ENCODE assay signal across 17 mouse cellular contexts in the genomic region with DNA sequence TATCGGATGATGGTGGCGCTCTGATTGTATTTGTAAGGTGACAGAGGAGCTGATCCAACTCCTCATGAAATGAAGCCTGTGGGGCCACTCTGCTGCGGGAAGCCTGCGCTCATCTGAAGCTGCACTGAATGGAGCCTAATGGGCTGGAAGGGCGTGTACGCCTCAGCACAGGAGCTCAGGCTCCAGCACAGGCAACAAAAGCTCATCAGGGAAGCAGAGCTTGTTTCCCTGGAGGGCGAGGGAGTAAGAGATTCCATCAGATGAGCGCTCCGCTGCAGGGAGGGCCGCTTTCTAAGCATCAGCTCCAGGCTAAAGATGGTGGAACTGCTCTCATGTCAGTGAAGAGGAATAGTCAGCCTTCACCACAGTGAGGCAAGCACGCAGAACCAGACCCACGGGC. TPM values are rescaled to one million over a fixed set of nuclear protein-coding genes. Genes with fewer than 3 reads are reported as not detected.
DNase-seq lines count a peak whose midpoint lies in the region; ATAC-seq lines count a peak whose summit lies in the region.
"Had no signal": no experiment of that assay in that cellular context is flagged by ENCODE, and none has a peak within 500 bp of the region (broad histone marks: within the 10 kb centered on the region; RNA-seq: fewer than 3 reads in every experiment).

No protein-coding gene starts in this region.

- no peak overlapping the region for H3K9ac ChIP-seq in forebrain, embryonic 15.5 days (replicated peaks)
- no peak overlapping the region for H3K9ac ChIP-seq in midbrain, embryonic 15.5 days
- H3K9ac ChIP-seq: liver, embryonic 12.5 days had no signal

- H3K27me3 ChIP-seq in heart, embryonic 10.5 days (ENCODE audit: insufficient read depth, poor library complexity, severe bottlenecking): no peaks in the 10 kb centered on the region
- no peaks in the 10 kb centered on the region for H3K27me3 ChIP-seq in forebrain, embryonic 15.5 days
- no peaks in the 10 kb centered on the region for H3K27me3 ChIP-seq in midbrain, embryonic 15.5 days (replicated peaks)
- H3K27me3 ChIP-seq: liver, embryonic 12.5 days had no signal

- intact Hi-C loops in heart, postnatal 14 days (cut with DNase I): loop anchor here (10.0 kb wide), 1 partner anchor 207 kb away; no protein-coding TSS in a partner anchor

- H3K36me3 ChIP-seq in heart, embryonic 10.5 days: peaks cover 75% of the 10 kb centered on the region
- H3K36me3 ChIP-seq in forebrain, embryonic 15.5 days: peaks cover 65% of the 10 kb centered on the region
- H3K36me3 ChIP-seq in midbrain, embryonic 15.5 days (replicated peaks): peaks cover 37% of the 10 kb centered on the region

- 0 out of 2 replicates have a peak, but pooled peaks have one; percentile 29 for ATAC-seq in forebrain, embryonic 15.5 days (replicated peaks)
- ATAC-seq in midbrain, embryonic 15.5 days (replicated peaks): no peak
- ATAC-seq: liver, embryonic 12.5 days had no signal

- peak overlapping the region; percentile 64 for H3K27ac ChIP-seq in heart, embryonic 10.5 days
- 0 out of 2 replicates have a peak overlapping the region, but pooled peaks have one; percentile 31 for H3K27ac ChIP-seq in forebrain, embryonic 15.5 days (replicated peaks)
- 0 out of 2 replicates have a peak overlapping the region, but pooled peaks have one; percentile 18 for H3K27ac ChIP-seq in midbrain, embryonic 15.5 days
- H3K27ac ChIP-seq: liver, embryonic 12.5 days had no signal

- H3K4me1 ChIP-seq in heart, embryonic 10.5 days: peaks cover 6% of the 10 kb centered on the region
- no peaks in the 10 kb centered on the region for H3K4me1 ChIP-seq in forebrain, embryonic 15.5 days
- no peaks in the 10 kb centered on the region for H3K4me1 ChIP-seq in midbrain, embryonic 15.5 days
- H3K4me1 ChIP-seq: liver, embryonic 12.5 days had no signal

- no peaks in the 10 kb centered on the region for H3K9me3 ChIP-seq in heart, embryonic 10.5 days
- no peaks in the 10 kb centered on the region for H3K9me3 ChIP-seq in forebrain, embryonic 15.5 days
- no peaks in the 10 kb centered on the region for H3K9me3 ChIP-seq in midbrain, embryonic 15.5 days
- H3K9me3 ChIP-seq: liver, embryonic 12.5 days had no signal

- WGBS in heart, embryonic 10.5 days: 57% methylated on average over 12 of the region's 12 CpGs
- 13% methylated on average over 12 of the region's 12 CpGs for WGBS in forebrain, embryonic 15.5 days
- WGBS in midbrain, embryonic 15.5 days: 17% methylated on average over 12 of the region's 12 CpGs

- DNase-seq in heart, embryonic 10.5 days (ENCODE audit: low spot score): no peak
- DNase-seq in heart, postnatal 14 days: no peak
- DNase-seq in R1 (ENCODE audit: low read depth, low spot score): peak; percentile 81
- no peak for DNase-seq in adrenal gland, postnatal 4 days (ENCODE audit: low spot score in 2 of 2)
- no peak for DNase-seq in urinary bladder, postnatal 4 days (ENCODE audit: low spot score in 2 of 2)
- no peak for DNase-seq in cerebellum, postnatal 4 days (ENCODE audit: low spot score in 2 of 2)
- DNase-seq: adrenal gland, adult 8-10 months; B cell, adult 2 months; kidney, adult 11 months; kidney, postnatal 4 days; lung, postnatal 36 days; right cerebral cortex, adult 18-20 months; thymus, adult 2 months had no signal

- H3K4me3 ChIP-seq in heart, embryonic 10.5 days: no peak overlapping the region
- H3K4me3 ChIP-seq in forebrain, embryonic 15.5 days: no peak overlapping the region
- no peak overlapping the region for H3K4me3 ChIP-seq in midbrain, embryonic 15.5 days
- H3K4me3 ChIP-seq: liver, embryonic 12.5 days had no signal

- no peak overlapping the region for H3K4me2 ChIP-seq in forebrain, embryonic 15.5 days (replicated peaks)
- H3K4me2 ChIP-seq in midbrain, embryonic 15.5 days: no peak overlapping the region
- H3K4me2 ChIP-seq: liver, embryonic 12.5 days had no signal

RNA-seq across cellular contexts. Expression of gene Lias, which starts 16.7 kb away (rescaled TPM):
- polyA plus RNA-seq in heart, embryonic 10.5 days (2016; fragmentation: Nextera tagmentation; extraction: Ambion mirVana): 64.5 and 67.8 TPM in 2 replicates
- total RNA-seq in heart, postnatal 14 days (2021): 10 to 100 TPM; 53.3 to 60.3 TPM
- 62.5 and 69.0 TPM in 2 replicates for polyA plus RNA-seq in forebrain, embryonic 15.5 days (2015; fragmentation: Nextera tagmentation; extraction: Ambion mirVana)
- 62.5 and 67.8 TPM in 2 replicates for polyA plus RNA-seq in midbrain, embryonic 15.5 days (2015; fragmentation: Nextera tagmentation; extraction: Ambion mirVana)
- total RNA-seq in adrenal gland, postnatal 4 days (2021): 10 to 100 TPM; 65.3 to 80.6 TPM

RNA-seq across cellular contexts. Expression of gene Rpl9, which starts 16.7 kb away (rescaled TPM):
- 726 and 840 TPM in 2 replicates for polyA plus RNA-seq in heart, embryonic 10.5 days (2016; fragmentation: Nextera tagmentation; extraction: Ambion mirVana)
- 100 to 1,000 TPM; 580 to 665 TPM for total RNA-seq in heart, postnatal 14 days (2021)
- 635 and 693 TPM in 2 replicates for polyA plus RNA-seq in forebrain, embryonic 15.5 days (2015; fragmentation: Nextera tagmentation; extraction: Ambion mirVana)
- polyA plus RNA-seq in midbrain, embryonic 15.5 days (2015; fragmentation: Nextera tagmentation; extraction: Ambion mirVana): 541 and 561 TPM in 2 replicates
- 1,000 to 10,000 TPM; 1,533 to 1,815 TPM for total RNA-seq in adrenal gland, postnatal 4 days (2021)

RNA-seq across cellular contexts. Expression of gene Ugdh, which starts 27.8 kb away (rescaled TPM):
- polyA plus RNA-seq in heart, embryonic 10.5 days (2016; fragmentation: Nextera tagmentation; extraction: Ambion mirVana): 99.8 and 135 TPM in 2 replicates
- 10 to 100 TPM; 23.2 to 25.1 TPM for total RNA-seq in heart, postnatal 14 days (2021)
- polyA plus RNA-seq in forebrain, embryonic 15.5 days (2015; fragmentation: Nextera tagmentation; extraction: Ambion mirVana): 60.4 and 60.7 TPM in 2 replicates
- 41.1 and 45.6 TPM in 2 replicates for polyA plus RNA-seq in midbrain, embryonic 15.5 days (2015; fragmentation: Nextera tagmentation; extraction: Ambion mirVana)
- 10 to 100 TPM; 70.8 to 71.5 TPM for total RNA-seq in adrenal gland, postnatal 4 days (2021)

RNA-seq across cellular contexts. Expression of gene Klb, which starts 59.9 kb away (rescaled TPM):
- polyA plus RNA-seq in heart, embryonic 10.5 days (2016; fragmentation: Nextera tagmentation; extraction: Ambion mirVana): 0.18 and 2.8 TPM in 2 replicates
- under 1 TPM; 0.12 to 0.55 TPM for total RNA-seq in heart, postnatal 14 days (2021)
- 0.08 TPM in 1 of 2 replicates, not detected in the other for polyA plus RNA-seq in forebrain, embryonic 15.5 days (2015; fragmentation: Nextera tagmentation; extraction: Ambion mirVana)
- polyA plus RNA-seq in midbrain, embryonic 15.5 days (2015; fragmentation: Nextera tagmentation; extraction: Ambion mirVana): 0.13 TPM in 2 replicates
- 10 to 100 TPM in 1 of 2 experiments, 1 to 10 TPM in 1; 9.4 to 14.6 TPM for total RNA-seq in adrenal gland, postnatal 4 days (2021)
- polyA plus RNA-seq: embryonic facial prominence, embryonic 11.5 days had no signal
